ENCODE assay signal across 9 mouse cellular contexts in the genomic region with DNA sequence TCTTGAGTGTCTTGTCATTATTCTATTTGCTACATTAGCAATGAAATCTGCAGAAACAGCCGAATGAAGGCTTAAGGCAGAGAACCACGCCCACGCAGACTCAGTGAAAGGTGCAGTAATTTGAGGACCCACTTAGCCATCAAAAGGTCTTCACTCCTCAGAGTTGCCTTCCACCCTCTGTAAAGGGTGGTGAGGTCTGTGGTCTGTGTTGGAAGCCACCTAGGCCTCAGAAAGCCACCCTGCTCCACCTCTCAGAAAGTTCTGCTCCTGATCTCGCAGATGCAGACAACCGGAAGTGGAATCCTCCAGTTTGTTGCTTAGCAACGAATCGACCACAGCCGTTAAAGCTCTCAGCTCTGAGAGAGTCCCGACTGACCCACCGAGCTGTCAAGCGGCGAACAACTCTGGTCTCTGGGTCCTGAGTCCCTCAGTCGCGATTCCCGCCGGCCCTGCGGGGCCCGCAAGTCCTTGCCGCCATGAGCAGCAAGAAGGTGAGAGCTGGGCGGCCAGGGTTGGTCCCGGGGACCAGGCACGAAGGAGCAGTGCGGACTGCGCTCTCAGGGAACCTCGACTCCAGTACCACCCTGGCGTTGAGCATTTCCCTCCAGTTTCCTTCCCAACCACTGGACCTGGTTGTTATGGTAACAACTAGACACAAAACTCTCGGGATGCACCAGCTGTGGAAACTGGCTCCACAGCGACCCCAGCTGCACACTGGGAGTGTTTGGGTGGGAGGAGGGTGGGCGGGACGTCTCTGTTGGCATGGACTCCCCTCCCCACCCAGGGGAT. TPM values are rescaled to one million over a fixed set of nuclear protein-coding genes. Genes with fewer than 3 reads are reported as not detected.
DNase-seq lines count a peak whose midpoint lies in the region; ATAC-seq lines count a peak whose summit lies in the region.
"Had no signal": no experiment of that assay in that cellular context is flagged by ENCODE, and none has a peak within 500 bp of the region (broad histone marks: within the 10 kb centered on the region; RNA-seq: fewer than 3 reads in every experiment).

TSS of gene Dnah7c (plus strand) at position 456 of the 789 bp plus-strand sequence.

- H3K9me3 ChIP-seq in lung, embryonic 16.5 days (ENCODE audit: control insufficient read depth, low read length), result no peaks in the 10 kb centered on the region
- H3K9me3 ChIP-seq in intestine, embryonic 14.5 days (ENCODE audit: control insufficient read depth, low read length), result 0 out of 2 replicates have a peak, but pooled peaks cover 2% of the 10 kb centered on the region
- no peaks in the 10 kb centered on the region for H3K9me3 ChIP-seq in midbrain, embryonic 10.5 days (replicated peaks)
- no peaks in the 10 kb centered on the region for H3K9me3 ChIP-seq in stomach, embryonic 16.5 days (replicated peaks; ENCODE audit: control insufficient read depth, low read length)

- no peak for ATAC-seq in CD4-positive, CD25-positive, alpha-beta regulatory T cell, adult 4 months
- ATAC-seq in lung, embryonic 16.5 days (ENCODE audit: low read depth), result peak; percentile 57
- ATAC-seq in intestine, embryonic 14.5 days (replicated peaks; ENCODE audit: low FRiP score, low TSS enrichment, low read depth), result peak; percentile 63
- ATAC-seq in stomach, embryonic 16.5 days (ENCODE audit: insufficient read depth, low FRiP score), result peak; percentile 56

- H3K9ac ChIP-seq in lung, embryonic 16.5 days (ENCODE audit: low read length), result peak within 1 kb of the TSS; percentile 58
- peak within 1 kb of the TSS; percentile 44 for H3K9ac ChIP-seq in intestine, embryonic 14.5 days (ENCODE audit: low read length)
- H3K9ac ChIP-seq in stomach, embryonic 16.5 days (ENCODE audit: low read length), result peak within 1 kb of the TSS; percentile 63

- H3K4me3 ChIP-seq in lung, embryonic 16.5 days (ENCODE audit: low read length), result peak within 1 kb of the TSS; percentile 50
- peak within 1 kb of the TSS; percentile 48 for H3K4me3 ChIP-seq in intestine, embryonic 14.5 days (ENCODE audit: low read depth, low read length)
- H3K4me3 ChIP-seq in midbrain, embryonic 10.5 days, result peak within 1 kb of the TSS; percentile 59
- H3K4me3 ChIP-seq in stomach, embryonic 16.5 days (replicated peaks; ENCODE audit: low read length), result peak within 1 kb of the TSS; percentile 55
- H3K4me3 ChIP-seq: myocyte had no signal

- no peak within 1 kb of the TSS for H3K27ac ChIP-seq in lung, embryonic 16.5 days (ENCODE audit: low read length)
- no peak within 1 kb of the TSS for H3K27ac ChIP-seq in intestine, embryonic 14.5 days (ENCODE audit: low read depth)
- peak within 1 kb of the TSS; percentile 76 for H3K27ac ChIP-seq in midbrain, embryonic 10.5 days (replicated peaks)
- H3K27ac ChIP-seq in stomach, embryonic 16.5 days (ENCODE audit: low read length), result no peak within 1 kb of the TSS

- H3K4me1 ChIP-seq in lung, embryonic 16.5 days (replicated peaks; ENCODE audit: control insufficient read depth, insufficient read depth, low read length), result no peaks in the 10 kb centered on the region
- H3K4me1 ChIP-seq in intestine, embryonic 14.5 days (replicated peaks; ENCODE audit: control insufficient read depth, insufficient read depth, low read length), result no peaks in the 10 kb centered on the region; the same call in 1 of the 2 replicates
- H3K4me1 ChIP-seq in midbrain, embryonic 10.5 days, result peaks cover 10% of the 10 kb centered on the region
- H3K4me1 ChIP-seq in stomach, embryonic 16.5 days (ENCODE audit: control insufficient read depth, insufficient read depth, low read length), result no peaks in the 10 kb centered on the region

- peak; percentile 40 for DNase-seq in CD4-positive, CD25-positive, alpha-beta regulatory T cell, adult 2 months (ENCODE audit: low read depth, low spot score)
- DNase-seq in lung, adult 18-20 months, result no peak
- DNase-seq in intestine, embryonic 14.5 days (ENCODE audit: low spot score), result peak; percentile 72
- peak; percentile 62 for DNase-seq in midbrain, embryonic 10.5 days (ENCODE audit: low spot score)
- DNase-seq in gastrocnemius, postnatal 14 days, result no peak

- no peaks in the 10 kb centered on the region for H3K36me3 ChIP-seq in lung, embryonic 16.5 days (ENCODE audit: control insufficient read depth, insufficient read depth, low read length)
- no peaks in the 10 kb centered on the region for H3K36me3 ChIP-seq in intestine, embryonic 14.5 days (ENCODE audit: control insufficient read depth, insufficient read depth, low read length)
- H3K36me3 ChIP-seq in midbrain, embryonic 10.5 days, result no peaks in the 10 kb centered on the region
- H3K36me3 ChIP-seq in stomach, embryonic 16.5 days (ENCODE audit: control insufficient read depth, insufficient read depth, low read length), result no peaks in the 10 kb centered on the region

- H3K27me3 ChIP-seq in lung, embryonic 16.5 days (ENCODE audit: control insufficient read depth, insufficient read depth, low read depth, low read length), result no peaks in the 10 kb centered on the region
- H3K27me3 ChIP-seq in intestine, embryonic 14.5 days (replicated peaks; ENCODE audit: control insufficient read depth, insufficient read depth, low read length), result no peaks in the 10 kb centered on the region
- H3K27me3 ChIP-seq in midbrain, embryonic 10.5 days (ENCODE audit: low read depth, poor library complexity, severe bottlenecking), result no peaks in the 10 kb centered on the region
- H3K27me3 ChIP-seq in stomach, embryonic 16.5 days (ENCODE audit: control insufficient read depth, insufficient read depth, low read length), result no peaks in the 10 kb centered on the region

- intact Hi-C loops in gastrocnemius, postnatal 14 days (cut with DNase I; ENCODE audit: low total_unique reads), result no loop called here

- WGBS in lung, embryonic 16.5 days, result 10% methylated on average over 30 of the region's 30 CpGs
- WGBS in intestine, embryonic 14.5 days, result 8% methylated on average over 30 of the region's 30 CpGs
- 12% methylated on average over 30 of the region's 30 CpGs for WGBS in midbrain, embryonic 10.5 days
- WGBS in stomach, embryonic 16.5 days, result 8% methylated on average over 30 of the region's 30 CpGs

- H3K4me2 ChIP-seq in lung, embryonic 16.5 days (ENCODE audit: low read depth, low read length), result peak within 1 kb of the TSS; percentile 68
- peak within 1 kb of the TSS; percentile 82 for H3K4me2 ChIP-seq in intestine, embryonic 14.5 days (ENCODE audit: low read length)
- H3K4me2 ChIP-seq in stomach, embryonic 16.5 days (ENCODE audit: low read depth, low read length), result peak within 1 kb of the TSS; percentile 87

RNA-seq across cellular contexts. Expression of gene Dnah7c, which starts in this region (rescaled TPM):
- polyA plus RNA-seq in CD4-positive, CD25-positive, alpha-beta regulatory T cell, adult 4 months (2017; shearing (Covaris generic)), result under 1 TPM in 1 of 2 experiments, not detected in 1; 0.04 TPM
- 0.14 and 0.48 TPM in 2 replicates for polyA plus RNA-seq in lung, embryonic 16.5 days (2015; fragmentation: Nextera tagmentation; extraction: Ambion mirVana)
- 0.12 and 0.26 TPM in 2 replicates for polyA plus RNA-seq in intestine, embryonic 14.5 days (2014; fragmentation: Nextera tagmentation; extraction: Ambion mirVana)
- polyA plus RNA-seq in midbrain, embryonic 10.5 days (2016; fragmentation: Nextera tagmentation; extraction: Ambion mirVana), result 0.14 and 0.17 TPM in 2 replicates
- polyA plus RNA-seq in stomach, embryonic 16.5 days (2015; fragmentation: Nextera tagmentation; extraction: Ambion mirVana), result 0.05 and 0.06 TPM in 2 replicates
- not detected for total RNA-seq in gastrocnemius, postnatal 14 days (2021)

Comparison
In these comparisons a context has a peak if more than half of its experiments do, and no peak if none do; other contexts are left out.
1. Peak in ATAC-seq, H3K4me3 ChIP-seq, H3K9ac ChIP-seq and H3K4me2 ChIP-seq in lung, embryonic 16.5 days; RNA of the gene not detected or under 1 TPM.
2. Peak in DNase-seq, ATAC-seq, H3K4me3 ChIP-seq, H3K9ac ChIP-seq and H3K4me2 ChIP-seq in intestine, embryonic 14.5 days; RNA of the gene not detected or under 1 TPM.
3. Peak in DNase-seq, H3K4me3 ChIP-seq and H3K27ac ChIP-seq in midbrain, embryonic 10.5 days; RNA of the gene not detected or under 1 TPM.
4. Peak in ATAC-seq, H3K4me3 ChIP-seq, H3K9ac ChIP-seq and H3K4me2 ChIP-seq in stomach, embryonic 16.5 days; RNA of the gene not detected or under 1 TPM.